Mouse (Mus musculus): ENCODE measurements at regions not wholly inside any gene's neighbourhood (a gene's known extent, or its start where the extent isn't known, plus 50 kb on each side); places are given as distances from the start of the nearest gene placed in this dataset.

- no peaks in the 10 kb centered on the region for H3K27me3 ChIP-seq (ENCODE audit: control insufficient read depth, insufficient read depth, low read length)
- H3K4me1 ChIP-seq (ENCODE audit: control insufficient read depth, insufficient read depth, low read length), result no peaks in the 10 kb centered on the region
- WGBS, result 61% methylated on average over 1 of the region's 1 CpGs
- no peaks in the 10 kb centered on the region for H3K9me3 ChIP-seq (ENCODE audit: control insufficient read depth, low read length)
- no peaks in the 10 kb centered on the region for H3K36me3 ChIP-seq (ENCODE audit: control insufficient read depth, insufficient read depth, low read length)
- no peak overlapping the region for H3K9ac ChIP-seq (ENCODE audit: low read length)
- DNase-seq (ENCODE audit: low spot score, missing footprints) (no peak), ATAC-seq (ENCODE audit: low FRiP score) (no peak)
- no peak overlapping the region for H3K4me3 ChIP-seq (ENCODE audit: low read depth, low read length)
- no peak overlapping the region for H3K27ac ChIP-seq (ENCODE audit: low read depth, low read length)
- no peak overlapping the region for H3K4me2 ChIP-seq
Observed at GRCm38 (mm10) chr6:110577216-110577615, 68.2 kb upstream of the Grm7 start.

Measured in midbrain, embryonic 11.5 days (tissue).